Mouse (Mus musculus): ENCODE measurements at regions not wholly inside any gene's neighbourhood (a gene's known extent, or its start where the extent isn't known, plus 50 kb on each side); places are given as distances from the start of the nearest gene placed in this dataset.

DNA sequence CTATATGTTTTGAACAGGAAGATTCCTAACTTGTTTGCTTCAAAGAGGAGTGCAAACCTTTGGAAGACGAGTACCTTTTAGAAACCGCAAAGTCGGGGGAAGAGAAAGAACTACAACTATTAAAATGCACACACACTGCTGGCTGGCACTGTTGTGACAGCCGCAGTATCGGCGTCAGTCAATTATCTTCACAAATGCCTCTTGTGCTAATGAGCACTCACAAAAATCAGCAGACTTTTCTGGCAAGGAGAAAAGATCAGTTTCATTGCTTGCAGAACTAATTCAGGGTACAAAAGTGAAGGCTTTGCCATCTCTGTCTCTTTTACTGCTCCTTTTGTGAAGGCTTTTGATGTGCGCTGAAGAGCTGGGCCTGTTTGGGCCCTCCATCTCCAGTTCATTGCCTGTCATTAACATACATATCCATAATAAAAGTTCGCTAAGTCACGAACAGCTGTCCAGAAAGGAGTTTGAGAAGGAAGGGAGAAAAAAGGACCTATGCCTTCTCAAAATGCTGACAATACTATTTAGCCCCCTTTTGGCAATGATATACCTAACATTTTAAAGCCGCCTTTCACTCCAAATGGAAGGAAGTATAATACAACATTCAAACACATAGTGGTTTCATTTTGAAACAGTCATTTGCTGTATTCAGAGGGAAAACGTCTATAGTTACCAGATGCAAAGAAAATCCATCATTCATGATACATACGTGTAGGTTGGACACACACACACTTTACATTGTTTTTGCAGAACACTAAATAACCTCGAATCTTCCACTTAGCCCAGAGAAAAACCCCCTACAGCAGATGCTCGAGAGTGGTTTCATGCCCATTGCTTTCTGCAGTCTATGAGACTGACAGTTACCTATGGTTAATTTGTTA, 186.6 kb upstream of the Sp8 start:
- TF ChIP-seq CTCF (IDR thresholded peaks at IDR 0.05; ENCODE audit: low read depth, low read length) (no peak), TAL1 (conservative IDR thresholded peaks at IDR 0.05; ENCODE audit: low read depth, low read length) (no peak), GATA2 (IDR thresholded peaks at IDR 0.05; ENCODE audit: borderline replicate concordance, low read depth, low read length) (no peak), GATA1 (IDR thresholded peaks at IDR 0.05; ENCODE audit: borderline replicate concordance, low read length) (no peak), POLR2AphosphoS5 (IDR thresholded peaks at IDR 0.05; ENCODE audit: insufficient replicate concordance, low read depth, low read length) (no peak)
